Mouse (Mus musculus) liver, embryonic 11.5 days (tissue): ENCODE data around the gene Ndufa7. TPM values are rescaled to one million over a fixed set of nuclear protein-coding genes. Genes with fewer than 3 reads are reported as not detected.

ENCODE experiments used
- ATAC-seq: fragments of 200-750 bp; cut with Nextera tagmentation; replicated peaks from 2 replicates; pipeline ENCODE4 v1.8.0; 2017; ENCODE audit warnings: moderate number of reproducible peaks, mild to moderate bottlenecking, moderate TSS enrichment, moderate library complexity; ENCODE audit not compliant: low FRiP score
- DNase-seq: peaks from one replicate; pipeline ENCODE4 v3.0.0-alpha.2; 2017; ENCODE audit warnings: low spot score
- H3K27ac ChIP-seq: fragments of 300-500 bp; sonication (generic); 2 replicates; pipeline ENCODE4 v1.5.1; 2014; ENCODE audit warnings: mild to moderate bottlenecking, low read depth, low read length, control low read depth
- H3K27me3 ChIP-seq: fragments of 300-500 bp; sonication (generic); replicated peaks from 2 replicates; pipeline ENCODE4 v1.6.1; 2014; ENCODE audit warnings: low read length, mixed read lengths; ENCODE audit not compliant: control insufficient read depth, insufficient read depth
- H3K36me3 ChIP-seq: fragments of 300-500 bp; sonication (generic); 2 replicates; pipeline ENCODE4 v1.6.1; 2014; ENCODE audit warnings: mild to moderate bottlenecking, low read length, moderate library complexity, mixed read lengths; ENCODE audit not compliant: control insufficient read depth, insufficient read depth
- H3K4me1 ChIP-seq: fragments of 300-500 bp; sonication (generic); replicated peaks from 2 replicates; pipeline ENCODE4 v1.6.1; 2014; ENCODE audit warnings: low read length, mixed read lengths; ENCODE audit not compliant: control insufficient read depth, insufficient read depth
- H3K4me2 ChIP-seq: fragments of 300-500 bp; sonication (generic); 2 replicates; pipeline ENCODE4 v1.6.1; 2014; ENCODE audit warnings: mild to moderate bottlenecking, control low read depth, moderate library complexity
- H3K4me3 ChIP-seq: fragments of 300-500 bp; sonication (generic); 2 replicates; pipeline ENCODE4 v1.5.1; 2014; ENCODE audit warnings: low read depth, low read length, control low read depth
- H3K9ac ChIP-seq: fragments of 300-500 bp; sonication (generic); 2 replicates; pipeline ENCODE4 v1.6.1; 2014; ENCODE audit warnings: low read depth, low read length, control low read depth
- H3K9me3 ChIP-seq: fragments of 300-500 bp; sonication (generic); 2 replicates; pipeline ENCODE4 v1.6.1; 2016; ENCODE audit warnings: low read length, inconsistent platforms, mixed read lengths; ENCODE audit not compliant: control insufficient read depth
- WGBS: fragments of 180-500 bp; shearing (Covaris S2); extraction: QIAGEN DNeasy Blood & Tissue Kit; methylation state at CpG from one replicate; pipeline ENCODE4 v1.1.7; 2014; 5-methylcytosine and 5-hydroxymethylcytosine counted together
- polyA plus RNA-seq: library from polyadenylated mRNA; unstranded; fragments of >200 nt; fragmentation: Nextera tagmentation; extraction: Ambion mirVana; gene quantifications from 2 replicates; pipeline ENCODE4 v1.2.1, GENCODE M21; 2014

Ndufa7 gene
- polyA plus RNA-seq, 1 experiment from 2014 or later, result 411 TPM

DNA sequence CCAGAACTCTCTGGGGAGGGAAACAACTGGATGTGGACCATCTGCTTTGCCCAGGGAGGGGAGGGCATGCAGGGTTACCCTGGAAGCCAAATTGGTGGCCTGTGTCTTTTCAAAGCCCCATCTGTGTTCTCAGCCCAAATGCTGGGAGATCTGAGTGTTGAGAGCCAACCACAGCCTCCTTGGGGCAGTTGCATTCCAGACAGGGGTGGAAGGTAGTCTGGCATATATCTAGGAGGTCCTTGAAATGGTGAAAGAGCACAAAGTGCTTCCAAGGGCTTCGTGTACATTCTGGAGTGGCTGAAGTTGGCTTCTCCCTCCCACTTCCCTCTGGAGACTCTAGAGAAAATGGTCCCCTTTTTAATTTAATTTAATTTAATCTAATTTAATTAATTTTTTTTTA lies 19.6 kb upstream of the Ndufa7 start:
- H3K9ac ChIP-seq, result 0 out of 2 replicates have a peak overlapping the region, but pooled peaks have one; percentile 3
- WGBS, result 44% methylated on average over 1 of the region's 1 CpGs
- H3K27me3 ChIP-seq, result no peaks in the 10 kb centered on the region
- DNase-seq (no peak), ATAC-seq (no peak)
- H3K27ac ChIP-seq, result no peak overlapping the region
- peaks cover 3% of the 10 kb centered on the region; the same call in 1 of the 2 replicates for H3K4me1 ChIP-seq
- H3K4me2 ChIP-seq, result no peak overlapping the region
- no peaks in the 10 kb centered on the region for H3K36me3 ChIP-seq
- no peaks in the 10 kb centered on the region for H3K9me3 ChIP-seq
- H3K4me3 ChIP-seq, result no peak overlapping the region

DNA sequence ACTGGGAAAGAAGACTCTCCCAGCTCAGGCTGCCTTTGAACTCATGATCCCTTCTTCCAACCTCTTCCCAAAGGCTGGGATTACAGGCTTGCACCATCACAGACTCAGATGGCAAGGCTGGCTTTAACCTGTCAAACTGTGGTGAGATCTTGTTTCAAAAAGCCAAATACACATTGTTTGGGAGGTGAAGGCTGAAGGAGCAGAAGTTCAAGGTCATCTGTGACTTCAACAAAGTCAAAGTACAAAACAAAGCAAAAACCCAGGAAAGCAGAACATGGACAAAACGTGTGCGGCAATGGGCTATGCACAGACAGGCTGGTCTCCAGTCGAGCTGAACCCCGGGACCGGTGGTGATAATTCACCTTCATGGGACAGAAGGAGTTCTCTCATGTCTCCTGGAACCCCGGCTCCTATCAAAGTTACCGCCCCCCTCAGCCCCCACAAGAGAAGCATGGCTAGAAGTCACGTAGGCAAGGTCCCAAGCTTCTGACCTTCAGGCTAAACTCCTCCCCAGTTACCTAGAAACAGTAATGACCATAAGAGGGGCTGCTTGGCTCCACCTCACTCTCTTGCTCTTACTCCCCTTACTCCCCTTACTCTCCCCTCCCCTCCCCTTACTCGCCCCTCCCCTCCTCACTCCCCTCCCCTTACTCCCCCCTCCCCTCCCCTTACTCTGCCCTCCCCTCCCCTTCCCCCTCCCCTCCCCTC lies 17.0 kb upstream of the Ndufa7 start:
- H3K27ac ChIP-seq, result no peak overlapping the region
- ATAC-seq (no peak), DNase-seq (no peak)
- no peaks in the 10 kb centered on the region for H3K9me3 ChIP-seq
- H3K9ac ChIP-seq, result no peak overlapping the region
- H3K27me3 ChIP-seq, result no peaks in the 10 kb centered on the region
- H3K4me3 ChIP-seq, result no peak overlapping the region
- H3K4me1 ChIP-seq, result peaks cover 10% of the 10 kb centered on the region; the same call in 1 of the 2 replicates
- 39% methylated on average over 9 of the region's 9 CpGs for WGBS
- H3K36me3 ChIP-seq, result no peaks in the 10 kb centered on the region
- no peak overlapping the region for H3K4me2 ChIP-seq

DNA sequence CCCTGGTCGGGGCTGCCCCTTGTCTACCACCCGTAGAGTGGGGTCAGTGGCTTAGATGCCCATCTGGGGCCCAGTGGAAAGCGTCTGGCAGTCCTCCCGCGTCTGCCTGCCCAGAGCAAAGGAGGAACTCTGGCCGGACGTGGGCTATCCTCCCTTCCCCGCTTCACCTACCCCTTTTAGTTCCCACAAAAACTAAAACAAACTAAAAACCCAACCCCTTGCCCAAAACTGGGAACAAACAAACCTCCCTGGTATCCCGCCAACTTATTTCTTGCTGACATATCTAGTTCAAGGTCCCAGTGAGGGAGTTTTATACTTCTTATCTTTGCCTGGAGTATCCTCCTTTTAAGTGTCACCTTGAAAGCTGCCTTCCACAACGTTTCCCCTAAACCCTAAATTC lies 16.2 kb upstream of the Ndufa7 start:
- DNase-seq, result no peak
- 28% methylated on average over 10 of the region's 10 CpGs for WGBS
- H3K36me3 ChIP-seq, result no peaks in the 10 kb centered on the region
- no peak overlapping the region for H3K27ac ChIP-seq
- H3K4me3 ChIP-seq, result no peak overlapping the region
- no peaks in the 10 kb centered on the region for H3K27me3 ChIP-seq
- H3K4me2 ChIP-seq, result peak overlapping the region; percentile 27
- H3K4me1 ChIP-seq, result peaks cover 10% of the 10 kb centered on the region; the same call in 1 of the 2 replicates
- no peaks in the 10 kb centered on the region for H3K9me3 ChIP-seq
- H3K9ac ChIP-seq, result no peak overlapping the region
- no peak for ATAC-seq

DNA sequence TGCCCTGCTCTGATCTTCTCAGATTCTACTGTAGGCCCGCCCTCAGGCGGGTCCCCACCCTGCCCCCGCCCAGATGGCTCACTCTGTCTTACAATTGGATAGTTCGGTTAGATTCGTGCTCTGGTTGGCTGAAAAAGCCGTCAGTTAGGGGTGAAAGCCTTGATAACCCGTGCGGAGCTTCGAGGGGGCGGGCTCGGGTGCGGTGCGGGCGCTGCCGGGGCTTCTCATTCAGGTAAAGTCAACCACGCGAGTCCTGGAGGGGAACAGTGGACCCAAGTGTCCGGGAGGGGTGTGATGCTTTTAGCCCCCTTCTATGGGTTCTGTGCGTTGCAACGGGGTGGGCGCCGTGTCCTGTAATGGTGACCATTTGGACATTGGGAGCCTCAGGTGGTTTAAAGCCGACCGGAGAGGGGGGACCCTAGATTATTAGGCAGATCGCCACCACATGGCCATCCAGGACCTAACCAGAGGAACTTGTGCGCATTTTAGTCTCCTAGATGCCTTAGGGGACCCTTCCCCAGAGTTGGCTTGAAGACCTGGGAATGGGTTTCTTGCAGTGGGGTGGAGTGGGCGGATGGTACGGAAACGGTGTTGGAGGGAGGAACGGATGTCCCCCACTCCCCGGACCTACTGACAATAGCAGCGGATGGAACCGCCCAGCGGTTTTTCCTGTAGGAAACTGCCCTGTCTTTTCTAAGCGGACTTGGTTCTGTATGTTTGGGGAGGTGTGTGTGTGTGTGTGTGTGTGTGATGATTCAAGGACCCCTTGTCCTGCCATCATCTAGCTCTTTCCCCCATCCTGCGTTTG lies 13.8 kb upstream of the Ndufa7 start, which contains the start of gene Kank3:
Gene Kank3, plus strand, starts transcription at position 186 of the 808 bp plus-strand sequence.
- H3K4me2 ChIP-seq, result peak within 1 kb of the TSS; percentile 99
- ATAC-seq (peak; percentile 96), DNase-seq (peak; percentile 92)
- no peak within 1 kb of the TSS for H3K27ac ChIP-seq
- H3K36me3 ChIP-seq, result no peaks in the 10 kb centered on the region
- H3K4me1 ChIP-seq, result peaks cover 10% of the 10 kb centered on the region; the same call in 1 of the 2 replicates
- no peaks in the 10 kb centered on the region for H3K9me3 ChIP-seq
- peak within 1 kb of the TSS; percentile 60 for H3K9ac ChIP-seq
- H3K27me3 ChIP-seq, result no peaks in the 10 kb centered on the region
- peak within 1 kb of the TSS; percentile 69 for H3K4me3 ChIP-seq
- under 1% methylated on average over 36 of the region's 36 CpGs for WGBS

DNA sequence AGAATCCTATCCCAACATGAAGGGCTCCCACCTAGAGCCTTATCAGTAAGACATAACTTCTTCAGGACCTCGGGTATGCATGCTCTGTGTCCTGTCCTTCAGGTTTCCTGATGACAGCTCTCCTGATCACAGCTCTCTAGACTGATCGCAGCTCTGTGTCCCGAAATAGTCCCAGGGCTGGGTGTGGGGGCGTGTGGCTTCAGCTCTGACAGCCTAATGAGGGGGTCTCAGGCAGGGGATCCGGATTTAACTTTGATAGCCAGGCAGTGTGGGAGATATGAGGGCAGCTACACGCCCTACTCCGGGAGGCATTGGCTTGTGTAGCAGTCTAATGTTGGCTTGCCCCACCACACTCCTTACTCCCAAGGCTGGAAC lies 13.2 kb upstream of the Ndufa7 start:
- ATAC-seq, result peak; percentile 2; the same call in 1 of the 2 replicates

DNA sequence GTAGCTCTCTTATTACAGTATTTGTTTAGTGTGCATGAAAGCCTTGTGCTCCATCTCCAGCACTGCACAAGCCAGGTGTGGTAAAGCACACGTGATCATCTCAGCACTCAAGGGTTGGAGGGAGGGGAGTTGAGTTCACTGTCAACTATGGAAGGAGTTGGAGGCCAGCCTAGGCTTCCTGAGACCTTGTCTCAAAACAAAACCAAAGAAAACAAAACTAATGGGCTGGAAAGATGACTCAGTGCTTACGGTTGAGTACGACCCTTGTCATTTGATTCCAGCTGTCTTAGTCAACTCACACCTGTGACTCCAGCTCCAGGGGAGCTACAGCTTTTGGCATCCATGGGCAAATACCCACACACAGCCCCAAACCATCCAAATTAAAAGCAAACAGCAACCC lies 11.9 kb upstream of the Ndufa7 start:
- 47% methylated on average over 3 of the region's 3 CpGs for WGBS
- no peaks in the 10 kb centered on the region for H3K9me3 ChIP-seq
- no peaks in the 10 kb centered on the region for H3K36me3 ChIP-seq
- H3K27me3 ChIP-seq, result no peaks in the 10 kb centered on the region
- no peak overlapping the region for H3K4me3 ChIP-seq
- no peak overlapping the region for H3K27ac ChIP-seq
- no peak for DNase-seq
- H3K4me2 ChIP-seq, result no peak overlapping the region
- H3K9ac ChIP-seq, result no peak overlapping the region
- ATAC-seq, result no peak
- H3K4me1 ChIP-seq, result peaks cover 14% of the 10 kb centered on the region; the same call in 1 of the 2 replicates

More for the DNA sequence above, 13.2 kb upstream of the Ndufa7 start:
- Histone ChIP-seq H3K4me2 (peak overlapping the region; percentile 99), H3K36me3 (no peaks in the 10 kb centered on the region), H3K4me1 (peaks cover 10% of the 10 kb centered on the region; the same call in 1 of the 2 replicates), H3K4me3 (peak overlapping the region; percentile 69), H3K9me3 (no peaks in the 10 kb centered on the region), H3K9ac (peak overlapping the region; percentile 38; the same call in 1 of the 2 replicates), H3K27ac (no peak overlapping the region), H3K27me3 (no peaks in the 10 kb centered on the region)
- no peak for DNase-seq
- WGBS, result 8% methylated on average over 7 of the region's 7 CpGs

DNA sequence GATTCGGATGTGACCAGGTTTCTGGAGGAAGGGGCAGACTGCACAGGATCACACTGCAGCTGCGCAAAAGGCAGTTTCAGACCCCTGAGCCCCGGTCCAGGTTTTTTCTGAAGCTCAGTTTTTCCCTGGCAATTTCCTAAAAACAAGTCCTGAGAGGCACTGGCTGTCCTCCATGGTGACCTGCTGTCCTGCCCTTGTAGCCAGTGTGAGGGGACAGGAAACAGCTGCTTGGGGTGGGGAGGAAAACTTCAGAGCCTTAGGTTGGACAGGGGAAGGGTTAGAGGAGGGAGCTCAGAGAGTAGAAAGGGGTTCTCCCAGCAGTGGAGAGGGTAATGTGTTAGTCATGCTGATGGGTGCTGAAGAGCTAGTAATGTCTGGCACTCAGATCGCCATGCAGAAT lies 11.4 kb upstream of the Ndufa7 start:
- Histone ChIP-seq H3K27me3 (no peaks in the 10 kb centered on the region), H3K36me3 (no peaks in the 10 kb centered on the region), H3K4me1 (peaks cover 17% of the 10 kb centered on the region), H3K4me3 (no peak overlapping the region), H3K27ac (no peak overlapping the region), H3K4me2 (no peak overlapping the region), H3K9ac (no peak overlapping the region), H3K9me3 (no peaks in the 10 kb centered on the region)
- DNase-seq (no peak), ATAC-seq (no peak)
- WGBS, result 60% methylated on average over 4 of the region's 4 CpGs

DNA sequence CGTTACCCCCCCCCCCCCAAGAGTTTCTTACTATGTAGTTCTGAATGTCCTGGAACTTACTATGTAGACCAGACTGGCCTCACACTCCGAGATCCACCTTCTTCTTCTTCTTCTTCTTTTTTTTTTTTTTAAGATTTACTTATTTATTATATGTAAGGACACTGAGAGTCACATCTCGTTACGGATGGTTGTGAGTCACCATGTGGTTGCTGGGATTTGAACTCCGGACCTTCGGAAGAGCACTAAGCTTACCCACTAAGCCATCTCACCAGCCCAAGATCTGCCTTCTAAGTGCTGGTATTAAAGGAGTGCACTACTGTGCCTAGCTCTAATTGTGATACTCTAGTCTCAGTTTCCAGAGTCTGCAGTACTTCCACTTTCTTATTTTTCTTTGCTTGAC lies 9.0 kb upstream of the Ndufa7 start:
- H3K4me1 ChIP-seq, result peaks cover 25% of the 10 kb centered on the region
- H3K9me3 ChIP-seq, result no peaks in the 10 kb centered on the region
- H3K4me3 ChIP-seq, result no peak overlapping the region
- no peaks in the 10 kb centered on the region for H3K27me3 ChIP-seq
- H3K9ac ChIP-seq, result no peak overlapping the region
- WGBS, result 80% methylated on average over 6 of the region's 6 CpGs
- ATAC-seq (no peak), DNase-seq (no peak)
- no peak overlapping the region for H3K4me2 ChIP-seq
- no peak overlapping the region for H3K27ac ChIP-seq
- H3K36me3 ChIP-seq, result peaks cover 10% of the 10 kb centered on the region; the same call in 1 of the 2 replicates
